Mouse (Mus musculus) kidney, postnatal 0 days (tissue): ENCODE data around the gene 1700025C18Rik. TPM values are rescaled to one million over a fixed set of nuclear protein-coding genes. Genes with fewer than 3 reads are reported as not detected.

ENCODE experiments used
- ATAC-seq: fragments of 200-750 bp; cut with Nextera tagmentation; replicated peaks from 2 replicates; pipeline ENCODE4 v1.8.0; 2017; ENCODE audit warnings: low read depth, moderate number of reproducible peaks, moderate TSS enrichment, moderate library complexity; ENCODE audit not compliant: low FRiP score
- DNase-seq: peaks from one replicate; pipeline ENCODE4 v3.0.0-alpha.2; 2016; ENCODE audit warnings: low spot score
- H3K27ac ChIP-seq: fragments of 300-500 bp; sonication (generic); 2 replicates; pipeline ENCODE4 v1.5.1; 2014; ENCODE audit warnings: mild to moderate bottlenecking
- H3K27me3 ChIP-seq: fragments of 300-500 bp; sonication (generic); 2 replicates; pipeline ENCODE4 v1.6.1; 2014; ENCODE audit warnings: low read length, mixed read lengths; ENCODE audit not compliant: insufficient read depth
- H3K36me3 ChIP-seq: fragments of 300-500 bp; sonication (generic); 2 replicates; pipeline ENCODE4 v1.6.1; 2014; ENCODE audit warnings: low read length, mixed read lengths; ENCODE audit not compliant: insufficient read depth
- H3K4me1 ChIP-seq: fragments of 300-500 bp; sonication (generic); replicated peaks from 2 replicates; pipeline ENCODE4 v1.6.1; 2014; ENCODE audit warnings: antibody characterized with exemption, low read length, mixed read lengths; ENCODE audit not compliant: insufficient read depth
- H3K4me2 ChIP-seq: fragments of 300-500 bp; sonication (generic); 2 replicates; pipeline ENCODE4 v1.6.1; 2014; ENCODE audit warnings: mild to moderate bottlenecking, low read length, moderate library complexity, mixed read lengths
- H3K4me3 ChIP-seq: fragments of 300-500 bp; sonication (generic); replicated peaks from 2 replicates; pipeline ENCODE4 v1.5.1; 2014; ENCODE audit warnings: low read depth, low read length
- H3K9ac ChIP-seq: fragments of 300-500 bp; sonication (generic); 2 replicates; pipeline ENCODE4 v1.6.1; 2014; ENCODE audit warnings: low read depth, low read length
- H3K9me3 ChIP-seq: fragments of 300-500 bp; sonication (generic); replicated peaks from 2 replicates; pipeline ENCODE4 v1.6.1; 2016; ENCODE audit warnings: low read length, inconsistent platforms, mixed read lengths
- CTCF ChIP-seq: IDR thresholded peaks from 2 replicates; pipeline ENCODE4 v1.5.1; 2016; ENCODE audit warnings: antibody characterized with exemption, low read depth, mild to moderate bottlenecking, moderate library complexity
- WGBS: fragments of 180-500 bp; shearing (Covaris S2); extraction: QIAGEN DNeasy Blood & Tissue Kit; methylation state at CpG from one replicate; pipeline ENCODE4 v1.1.7; 2014; 5-methylcytosine and 5-hydroxymethylcytosine counted together
- polyA plus RNA-seq: library from polyadenylated mRNA; unstranded; fragments of >200 nt; fragmentation: Nextera tagmentation; extraction: Ambion mirVana; gene quantifications from 2 replicates; pipeline ENCODE4 v1.2.1, GENCODE M21; 2015

The 1700025C18Rik gene
- polyA plus RNA-seq, 1 experiment from 2014 or later = not detected

- no peak for TF ChIP-seq CTCF
- no peak overlapping the region for H3K4me3 ChIP-seq
- no peaks in the 10 kb centered on the region for H3K4me1 ChIP-seq
- DNase-seq (peak; percentile 73), ATAC-seq (peak; percentile 60)
- H3K9ac ChIP-seq = no peak overlapping the region
- H3K4me2 ChIP-seq = no peak overlapping the region
- H3K36me3 ChIP-seq = no peaks in the 10 kb centered on the region
- H3K27ac ChIP-seq = no peak overlapping the region
- 0 out of 2 replicates have a peak, but pooled peaks cover 11% of the 10 kb centered on the region for H3K27me3 ChIP-seq
- no peaks in the 10 kb centered on the region for H3K9me3 ChIP-seq
- WGBS = 29% methylated on average over 10 of the region's 10 CpGs
Observed at GRCm38 (mm10) chr2:165121206-165121840, 30.8 kb upstream of the 1700025C18Rik start.

GRCm38 (mm10) chr2:165120765-165121164 is 30.2 kb upstream of the 1700025C18Rik start:
- H3K4me2 ChIP-seq = no peak overlapping the region
- no peaks in the 10 kb centered on the region for H3K4me1 ChIP-seq
- no peak for ATAC-seq
- TF ChIP-seq CTCF = no peak
- no peaks in the 10 kb centered on the region for H3K36me3 ChIP-seq
- no peak for DNase-seq
- H3K9me3 ChIP-seq = no peaks in the 10 kb centered on the region
- H3K9ac ChIP-seq = no peak overlapping the region
- H3K4me3 ChIP-seq = no peak overlapping the region
- WGBS = 55% methylated on average over 9 of the region's 9 CpGs
- peaks cover 12% of the 10 kb centered on the region; the same call in 1 of the 2 replicates for H3K27me3 ChIP-seq
- no peak overlapping the region for H3K27ac ChIP-seq

DNA sequence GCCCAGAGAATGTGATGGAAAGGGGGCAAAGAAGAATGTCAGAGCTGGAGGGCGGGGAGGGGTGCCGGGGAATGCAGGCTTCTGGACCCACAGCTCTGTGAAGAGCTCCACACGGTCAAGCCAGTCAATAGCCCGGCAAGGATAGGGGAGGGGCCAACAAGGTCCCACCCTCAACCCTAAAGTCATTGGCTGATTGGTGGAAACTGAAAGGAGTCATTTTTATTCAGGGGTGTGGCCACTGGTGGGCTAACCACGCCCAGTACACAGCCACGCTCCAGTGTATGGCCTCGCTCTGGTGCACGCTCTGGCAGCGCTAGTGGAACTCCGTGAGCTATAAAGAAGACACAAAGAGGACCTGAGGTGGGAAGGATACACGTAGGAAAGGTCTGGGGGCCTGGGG is 23.2 kb upstream of the 1700025C18Rik start:
- Histone ChIP-seq H3K4me3 (no peak overlapping the region), H3K4me2 (no peak overlapping the region), H3K4me1 (no peaks in the 10 kb centered on the region), H3K36me3 (no peaks in the 10 kb centered on the region), H3K27me3 (peaks cover 76% of the 10 kb centered on the region), H3K27ac (no peak overlapping the region), H3K9ac (no peak overlapping the region), H3K9me3 (no peaks in the 10 kb centered on the region)
- TF ChIP-seq CTCF = no peak
- 15% methylated on average over 11 of the region's 11 CpGs for WGBS
- peak; percentile 73 for ATAC-seq
- peak; percentile 80 for DNase-seq

GRCm38 (mm10) chr2:165112149-165112548 is 21.6 kb upstream of the 1700025C18Rik start:
- peak; percentile 63 for ATAC-seq
- Histone ChIP-seq H3K9me3 (no peaks in the 10 kb centered on the region), H3K27ac (no peak overlapping the region), H3K4me1 (no peaks in the 10 kb centered on the region), H3K9ac (no peak overlapping the region), H3K4me3 (no peak overlapping the region), H3K4me2 (no peak overlapping the region), H3K27me3 (peaks cover 76% of the 10 kb centered on the region), H3K36me3 (no peaks in the 10 kb centered on the region)
- peak; percentile 92 for DNase-seq
- TF ChIP-seq CTCF = peak; percentile 81
- 0% methylated on average over 52 of the region's 54 CpGs for WGBS

DNA sequence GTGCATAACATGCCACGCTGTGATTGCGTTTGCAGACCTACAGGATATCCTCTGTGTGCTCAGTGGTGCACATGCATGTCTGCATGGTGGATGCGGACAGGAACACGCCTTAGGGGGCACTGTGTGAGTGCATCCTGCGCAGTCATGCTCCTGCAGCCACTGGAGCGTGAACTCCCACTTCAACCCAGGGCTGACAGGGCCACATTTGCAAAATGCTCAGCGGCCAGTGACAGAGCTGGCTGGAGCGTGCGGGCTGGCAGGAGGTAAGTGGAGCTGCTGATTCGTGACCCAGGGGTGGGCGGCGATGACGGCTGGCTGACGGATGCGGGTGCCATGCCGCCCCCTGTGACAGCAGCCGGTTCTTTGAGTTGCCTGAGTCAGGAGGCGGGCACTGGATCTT is 16.0 kb upstream of the 1700025C18Rik start:
- H3K4me1 ChIP-seq = no peaks in the 10 kb centered on the region
- no peaks in the 10 kb centered on the region for H3K9me3 ChIP-seq
- DNase-seq (no peak), ATAC-seq (peak; percentile 37; the same call in 1 of the 2 replicates)
- H3K4me3 ChIP-seq = no peak overlapping the region
- no peak overlapping the region for H3K4me2 ChIP-seq
- no peaks in the 10 kb centered on the region for H3K36me3 ChIP-seq
- H3K27ac ChIP-seq = no peak overlapping the region
- peaks cover 54% of the 10 kb centered on the region for H3K27me3 ChIP-seq
- no peak overlapping the region for H3K9ac ChIP-seq
- no peak for TF ChIP-seq CTCF
- WGBS = 15% methylated on average over 18 of the region's 18 CpGs

GRCm38 (mm10) chr2:165105513-165106079 is 15.0 kb upstream of the 1700025C18Rik start:
- TF ChIP-seq CTCF = no peak
- H3K27me3 ChIP-seq = peaks cover 45% of the 10 kb centered on the region
- no peak overlapping the region for H3K4me2 ChIP-seq
- no peak for ATAC-seq
- no peaks in the 10 kb centered on the region for H3K9me3 ChIP-seq
- no peak overlapping the region for H3K27ac ChIP-seq
- no peak overlapping the region for H3K9ac ChIP-seq
- H3K4me1 ChIP-seq = no peaks in the 10 kb centered on the region
- no peak overlapping the region for H3K4me3 ChIP-seq
- no peaks in the 10 kb centered on the region for H3K36me3 ChIP-seq
- DNase-seq = no peak
- 66% methylated on average over 16 of the region's 16 CpGs for WGBS
